Mouse (Mus musculus) kidney, adult 9 months (tissue): ENCODE results near the gene Zfp575.

Source experiments
- DNase-seq: peaks from one replicate; pipeline ENCODE4 v3.0.0; 2022

The Zfp575 gene

GRCm38 (mm10) chr7:24563191-24563836 lies 24.1 kb downstream of the Zfp575 start:
- no peak for DNase-seq

GRCm38 (mm10) chr7:24561450-24561849 lies 26.0 kb downstream of the Zfp575 start:
- DNase-seq: no peak

GRCm38 (mm10) chr7:24555786-24556185 lies 31.7 kb downstream of the Zfp575 start:
- peak; percentile 50 for DNase-seq

- DNase-seq: peak; percentile 47
These were observed 35.3 kb downstream of the Zfp575 start for GRCm38 (mm10) chr7:24551985-24552759.

- DNase-seq: no peak
These were observed 39.9 kb downstream of the Zfp575 start for GRCm38 (mm10) chr7:24547534-24548036.

- peak; percentile 100 for DNase-seq
These were observed 40.6 kb downstream of the Zfp575 start for GRCm38 (mm10) chr7:24546634-24547389.

- DNase-seq: peak; percentile 24
These were observed 41.3 kb downstream of the Zfp575 start, which contains the start of the genes Pinlyp and Xrcc1 for GRCm38 (mm10) chr7:24546068-24546614. TSS of gene Pinlyp (minus strand) at chr7:24546118. TSS of gene Xrcc1 (plus strand) at chr7:24546289.

- DNase-seq: no peak
These were observed 42.9 kb downstream of the Zfp575 start for GRCm38 (mm10) chr7:24544506-24544905.

- no peak for DNase-seq
These were observed 47.8 kb downstream of the Zfp575 start for GRCm38 (mm10) chr7:24539686-24540085.

- no peak for DNase-seq
These were observed 48.7 kb downstream of the Zfp575 start for GRCm38 (mm10) chr7:24538701-24539100.

- DNase-seq: peak; percentile 65
These were observed 49.3 kb downstream of the Zfp575 start for GRCm38 (mm10) chr7:24538154-24538553.

GRCm38 (mm10) chr7:24537591-24537990 lies 49.9 kb downstream of the Zfp575 start:
- no peak for DNase-seq

- DNase-seq: no peak
These were observed 50.4 kb downstream of the Zfp575 start for GRCm38 (mm10) chr7:24537081-24537480.

GRCm38 (mm10) chr7:24534301-24534700 lies 53.1 kb downstream of the Zfp575 start:
- DNase-seq: no peak
